Mouse (Mus musculus): Measurements from ENCODE around the gene Hydin.

Hydin gene

GRCm38 (mm10) chr8:110266741-110267140, at the start of gene Hydin:
TSS of gene Hydin (plus strand) at chr8:110266977.
- in situ Hi-C loops (cut with MboI, MseI): no loop called here

DNA sequence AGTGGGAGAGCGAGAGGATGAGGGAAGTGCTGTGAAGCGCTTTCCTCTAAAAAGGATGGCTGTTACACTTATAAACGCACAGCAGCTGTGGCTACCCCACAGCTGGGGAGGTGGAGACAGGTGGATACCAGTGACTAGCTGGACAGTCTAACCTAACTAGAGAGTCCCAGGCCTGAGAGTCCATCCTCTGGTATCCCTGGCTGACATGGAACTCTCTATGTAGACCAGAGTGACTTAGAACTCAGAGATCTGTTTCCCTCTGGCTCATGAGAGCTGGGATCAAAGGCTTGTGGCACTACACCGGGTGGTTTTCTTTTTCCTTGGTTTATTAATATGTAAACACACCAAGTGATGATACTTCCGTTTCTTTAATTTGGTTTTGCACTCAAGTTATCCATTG, 49.6 kb upstream of the Hydin start:
- in situ Hi-C loops (cut with MboI, MseI): loop anchor here (5.0 kb wide), 1 partner anchor 620 kb away; no protein-coding TSS in a partner anchor

DNA sequence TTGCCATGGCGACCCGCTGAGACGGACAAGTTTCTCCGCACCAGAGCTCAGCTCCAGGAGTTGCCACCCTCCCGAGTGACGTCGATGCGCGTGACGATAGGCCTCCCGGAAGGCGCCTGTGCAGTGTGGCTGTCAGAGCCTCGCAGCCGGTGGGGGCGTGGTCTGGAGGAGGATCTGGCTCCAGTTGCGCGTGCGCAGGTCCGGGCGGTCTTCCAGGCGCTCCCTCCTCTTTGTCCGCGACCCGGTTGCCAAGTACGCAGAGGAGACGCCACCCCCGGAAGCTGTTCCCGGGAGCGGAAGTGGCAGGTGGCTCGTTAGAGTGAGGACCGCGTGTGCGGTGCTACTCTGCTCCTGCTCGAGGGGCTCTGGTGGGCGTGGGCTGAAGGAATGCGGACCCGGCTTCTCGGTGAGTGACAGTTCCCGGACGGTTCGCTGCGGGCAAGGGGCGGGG, 49.1 kb upstream of the Hydin start:
- in situ Hi-C loops (cut with MboI, MseI): loop anchor here (5.0 kb wide), 1 partner anchor 620 kb away; no protein-coding TSS in a partner anchor

- in situ Hi-C loops (cut with MboI, MseI): loop anchor here (5.0 kb wide), 1 partner anchor 621 kb away; no protein-coding TSS in a partner anchor
Measured at GRCm38 (mm10) chr8:110218511-110218910, 48.3 kb upstream of the Hydin start.

GRCm38 (mm10) chr8:110220936-110221335, 45.8 kb upstream of the Hydin start:
- in situ Hi-C loops (cut with MboI, MseI): loop anchor here (10.0 kb wide), 1 partner anchor 1326 kb away; no protein-coding TSS in a partner anchor

DNA sequence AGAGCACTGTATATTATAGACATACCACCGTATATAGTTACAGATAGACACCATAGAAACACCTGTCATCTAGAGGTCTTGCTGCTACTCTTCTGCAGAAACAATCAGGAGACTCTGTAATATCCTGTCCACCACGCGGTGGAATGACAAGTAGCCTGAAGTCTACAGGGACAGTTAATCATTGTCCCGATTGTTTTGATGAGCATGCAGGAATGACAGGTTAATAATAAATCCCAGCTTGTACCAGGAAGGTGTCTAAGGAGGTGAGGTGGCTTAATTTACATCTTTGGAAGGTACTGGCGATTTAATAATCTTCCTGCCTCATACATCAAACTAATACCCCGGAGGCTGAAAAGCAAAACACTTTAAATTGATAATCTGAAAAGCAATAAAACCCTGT, 36.0 kb upstream of the Hydin start:
- in situ Hi-C loops (cut with MboI, MseI): no loop called here

DNA sequence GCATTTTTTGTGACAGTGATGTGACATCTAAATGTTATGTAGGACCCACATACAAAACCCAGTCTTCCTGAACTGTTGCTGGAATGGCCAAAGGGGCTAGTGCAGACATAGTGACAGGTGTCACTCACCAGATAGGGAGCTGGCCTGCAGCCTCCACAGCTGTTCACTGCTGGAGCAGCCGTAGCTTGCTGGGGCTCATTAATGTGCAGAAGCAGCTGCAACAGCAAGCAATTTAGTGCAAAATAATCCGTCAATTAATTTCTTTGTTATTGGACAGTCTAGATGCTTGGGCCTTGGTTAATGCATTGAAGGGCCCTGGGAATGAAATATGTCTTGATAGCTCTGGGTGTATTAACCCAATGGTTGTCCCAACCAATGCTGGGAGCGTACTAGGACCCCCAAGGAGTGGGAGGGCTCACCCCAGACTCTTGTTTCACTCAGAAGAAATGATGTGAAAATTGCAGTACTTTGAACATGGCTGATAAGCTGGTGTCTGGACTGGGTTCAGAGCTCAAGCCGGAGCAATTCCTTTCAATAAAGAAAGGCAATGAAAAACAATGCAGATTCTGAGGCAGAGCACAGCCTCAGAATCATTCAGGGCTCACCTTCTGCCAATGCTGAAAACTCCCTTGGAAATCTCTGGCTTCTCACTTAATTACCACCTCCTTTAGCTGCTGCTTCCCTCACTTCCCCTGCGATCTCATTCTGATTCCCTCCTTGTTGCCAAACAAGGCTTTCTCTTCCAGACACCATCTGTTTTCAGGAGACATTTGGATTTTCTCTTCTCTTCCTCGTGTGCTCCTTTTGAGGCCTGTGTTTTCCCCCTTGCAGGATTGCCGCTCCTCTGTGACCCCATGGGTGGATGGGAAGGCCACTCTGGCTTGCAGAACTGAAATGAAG, 24.2 kb upstream of the Hydin start:
- in situ Hi-C loops (cut with MboI, MseI): no loop called here

DNA sequence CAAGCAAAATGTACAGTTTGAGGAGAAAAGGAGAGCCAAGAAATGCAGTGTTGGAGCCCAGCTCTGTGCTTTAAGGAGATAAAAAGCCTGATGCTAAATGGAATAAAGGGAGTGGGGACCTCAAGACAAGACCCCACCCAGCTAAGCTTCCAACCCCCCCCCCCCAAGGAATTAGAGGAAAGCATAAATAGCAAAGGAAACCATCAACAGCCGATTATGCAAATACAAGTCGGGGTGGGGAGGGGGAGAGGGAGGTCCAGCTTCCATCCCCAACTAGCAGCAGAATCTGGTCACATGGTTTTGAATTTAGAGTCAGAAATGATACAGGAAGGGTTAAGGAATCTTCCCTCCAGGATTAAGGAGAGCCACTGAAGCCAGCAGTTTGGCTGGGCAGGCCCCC, 22.2 kb upstream of the Hydin start:
- in situ Hi-C loops (cut with MboI, MseI): no loop called here

DNA sequence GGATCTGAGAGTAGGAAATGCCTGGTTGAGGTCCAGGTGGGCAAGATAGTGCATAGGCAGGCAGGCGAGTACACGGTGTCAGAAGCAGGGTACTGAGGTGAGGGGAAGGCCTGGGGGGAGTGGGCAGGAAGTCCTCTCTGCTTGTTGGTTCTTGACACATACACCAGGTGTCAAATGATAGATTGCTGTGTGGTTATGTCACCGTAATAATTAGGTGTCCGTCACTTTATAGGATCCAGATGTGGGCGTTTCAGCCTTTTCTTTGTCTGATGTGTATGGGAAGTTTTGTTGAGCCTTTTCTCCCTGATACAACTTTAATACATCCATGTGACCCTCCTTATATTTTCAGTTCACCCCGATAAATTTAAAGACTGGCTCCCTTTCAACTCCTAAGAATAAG, 19.5 kb upstream of the Hydin start:
- in situ Hi-C loops (cut with MboI, MseI): no loop called here

- in situ Hi-C loops (cut with MboI, MseI): no loop called here
Measured at GRCm38 (mm10) chr8:110253986-110254385, 12.8 kb upstream of the Hydin start.

DNA sequence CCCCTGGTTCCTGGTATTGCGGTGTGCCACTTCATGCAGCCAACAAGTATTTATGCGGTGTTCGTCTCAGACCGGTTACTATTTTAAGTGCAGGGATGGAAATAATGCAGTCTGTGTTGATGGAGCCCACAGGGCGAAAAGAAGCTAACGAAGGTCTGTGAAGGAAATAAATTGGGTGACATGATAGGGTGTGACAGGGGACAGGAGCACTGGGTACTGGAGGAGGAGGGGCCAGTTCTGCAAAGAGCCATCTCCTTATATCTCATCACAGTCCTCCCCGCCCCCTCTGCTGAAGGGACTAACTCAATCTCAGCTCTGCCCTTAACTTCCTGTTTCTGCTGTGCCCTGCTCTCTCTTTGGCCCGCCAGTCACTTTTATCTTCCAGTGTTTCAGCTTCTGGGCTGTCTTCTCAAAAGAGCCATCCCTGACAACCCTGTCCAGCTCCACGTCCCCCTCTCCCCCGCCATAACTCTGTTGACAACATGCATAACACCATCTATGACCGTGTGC, 926 bp upstream of the Hydin start:
- in situ Hi-C loops (cut with MboI, MseI): no loop called here

DNA sequence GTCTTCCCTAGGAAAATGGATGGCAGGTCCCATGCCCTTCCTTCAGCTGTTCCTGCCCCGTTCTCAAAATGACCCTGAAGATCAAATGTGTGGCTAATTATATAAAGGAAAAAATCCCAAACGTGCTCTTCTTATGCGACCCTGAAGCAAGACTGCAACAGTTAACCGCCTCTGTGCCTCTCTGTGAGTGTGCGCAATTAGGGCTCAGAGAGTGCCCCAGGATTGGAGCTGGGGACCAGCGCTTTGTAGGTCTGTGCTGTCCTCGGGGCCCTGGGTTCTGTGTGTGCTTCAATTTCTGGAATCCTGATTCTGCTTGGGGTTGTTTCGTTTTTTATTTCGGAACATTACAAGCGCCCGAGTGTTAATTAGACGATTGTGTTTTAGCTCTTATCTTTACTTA, 491 bp downstream of the Hydin start:
- in situ Hi-C loops (cut with MboI, MseI): no loop called here

GRCm38 (mm10) chr8:110270659-110271058, 3.9 kb downstream of the Hydin start:
- in situ Hi-C loops (cut with MboI, MseI): no loop called here

- in situ Hi-C loops (cut with MboI, MseI): no loop called here
Measured at GRCm38 (mm10) chr8:110273394-110273793, 6.6 kb downstream of the Hydin start.

DNA sequence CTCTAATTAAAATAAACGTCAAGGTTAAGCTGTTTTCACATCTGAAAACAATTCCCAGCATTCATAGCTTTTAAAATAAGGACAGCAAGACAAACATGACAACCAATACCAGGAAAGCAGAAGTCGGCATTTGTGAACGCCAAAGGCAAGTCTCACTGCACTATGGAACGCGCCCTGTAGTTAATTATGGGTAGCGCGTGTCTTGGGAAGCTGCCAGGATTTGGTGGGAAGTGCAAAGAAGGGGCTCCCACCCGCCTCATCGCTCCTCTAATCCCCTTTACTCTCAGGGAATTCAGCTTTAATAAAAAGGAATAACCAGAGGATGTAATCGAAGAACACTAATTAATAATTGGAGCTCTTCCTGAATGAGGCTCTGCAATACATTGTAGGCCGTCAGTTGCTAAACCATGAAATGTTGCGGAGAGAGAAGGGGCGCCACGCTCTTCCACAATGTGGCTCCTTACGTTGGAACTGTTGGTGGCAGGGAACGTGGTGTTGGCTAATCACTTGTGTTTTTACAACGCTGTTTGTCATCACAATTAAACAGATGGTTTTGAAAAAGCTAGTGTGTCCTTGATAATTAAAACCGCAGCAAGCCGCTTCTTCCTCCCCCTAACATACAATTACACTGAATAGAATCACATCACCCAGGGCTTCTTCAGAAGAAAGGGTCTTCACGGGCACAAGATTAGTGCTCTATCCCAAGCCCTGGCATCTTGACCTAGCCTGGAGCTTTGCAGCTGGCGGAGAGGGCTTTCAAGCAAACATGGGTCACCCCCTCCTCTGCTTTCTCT, 8.9 kb downstream of the Hydin start:
- in situ Hi-C loops (cut with MboI, MseI): no loop called here

DNA sequence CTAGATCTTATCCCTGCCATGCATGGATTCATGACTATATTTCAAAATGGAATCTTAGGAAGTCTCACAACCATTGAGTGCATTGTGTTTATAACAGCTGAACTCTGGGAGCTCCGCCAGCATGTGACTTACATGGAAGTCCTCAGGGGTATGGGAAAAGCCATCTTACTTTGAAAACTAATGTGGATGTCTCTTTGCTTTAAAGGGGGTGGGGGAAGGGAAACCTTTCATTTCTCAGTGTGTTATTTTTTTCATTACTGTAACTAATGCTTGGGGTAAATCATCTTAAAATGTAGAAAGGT, 9.4 kb downstream of the Hydin start:
- in situ Hi-C loops (cut with MboI, MseI): no loop called here

DNA sequence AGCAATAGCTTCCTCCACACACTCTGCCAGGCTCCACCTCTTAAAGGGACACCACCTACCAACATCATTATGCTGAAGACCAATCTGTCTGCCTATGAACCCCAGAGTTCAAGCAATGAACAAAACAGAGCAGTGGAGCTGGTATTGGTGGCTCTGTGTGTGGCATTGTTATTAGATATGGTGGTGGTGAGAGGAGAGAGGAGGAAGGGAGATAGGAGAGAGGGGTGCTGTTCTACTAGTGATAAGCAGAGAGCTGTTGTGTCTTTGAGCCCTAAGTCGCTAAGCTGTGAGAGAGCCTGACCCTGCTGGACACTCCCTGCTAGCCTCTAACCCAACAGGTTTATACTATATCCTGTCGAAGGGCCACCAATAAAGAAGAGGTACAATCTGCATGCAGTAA, 45.9 kb downstream of the Hydin start:
- in situ Hi-C loops (cut with MboI, MseI): no loop called here

GRCm38 (mm10) chr8:110315826-110316225, 49.0 kb downstream of the Hydin start:
- in situ Hi-C loops (cut with MboI, MseI): no loop called here

DNA sequence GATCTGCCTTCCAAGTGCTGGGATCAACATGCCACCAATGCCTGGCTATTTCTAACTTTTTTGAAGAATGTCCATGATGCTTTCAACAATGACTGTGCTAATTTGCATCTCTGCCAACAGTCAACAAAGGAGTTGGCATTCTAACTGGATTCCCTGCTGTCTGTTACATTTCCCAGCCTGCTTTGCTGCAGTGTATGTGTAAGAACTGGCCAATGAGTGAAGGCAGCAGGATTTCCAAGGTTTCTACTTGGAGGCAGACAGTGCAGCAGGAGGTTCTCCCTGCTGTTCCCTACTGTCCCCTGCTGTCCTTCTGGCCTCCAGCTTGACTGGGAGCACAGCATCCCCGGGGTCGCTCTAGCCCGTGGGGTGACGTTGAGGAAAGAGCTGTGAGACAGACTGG, 52.8 kb downstream of the Hydin start:
- in situ Hi-C loops (cut with MboI, MseI): no loop called here

GRCm38 (mm10) chr8:110321446-110321845, 54.7 kb downstream of the Hydin start:
- in situ Hi-C loops (cut with MboI, MseI): loop anchor here (10.0 kb wide), 1 partner anchor 1527 kb away; no protein-coding TSS in a partner anchor

DNA sequence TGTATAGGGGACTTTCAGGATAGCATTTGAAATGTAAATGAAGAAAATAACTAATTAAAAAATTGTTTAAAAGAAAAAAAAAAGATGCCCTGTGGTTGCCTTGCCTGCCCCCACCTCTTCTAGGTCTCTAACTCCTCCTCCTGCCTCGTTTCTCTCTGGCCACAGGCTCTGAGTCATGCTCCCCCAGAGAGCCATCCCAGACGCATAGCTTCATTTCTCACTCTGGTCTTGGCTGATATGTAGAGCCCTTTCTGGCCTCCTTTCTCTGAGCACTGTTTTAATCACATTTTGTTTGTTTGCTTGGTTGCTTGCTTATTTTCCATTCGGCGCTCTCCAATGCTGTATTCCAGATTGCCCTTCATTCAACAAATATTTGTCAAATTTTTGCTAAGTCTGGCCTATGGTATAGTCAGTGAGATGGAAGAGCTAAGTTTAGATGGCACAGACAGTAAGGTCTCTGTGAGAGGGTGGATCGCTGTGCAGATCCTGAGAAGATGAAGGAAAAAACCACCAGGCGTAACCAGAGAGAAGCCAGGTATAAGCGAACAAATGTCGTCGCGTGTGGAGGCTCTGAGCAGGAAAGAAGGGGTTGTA, 57.3 kb downstream of the Hydin start:
- in situ Hi-C loops (cut with MboI, MseI): loop anchor here (10.0 kb wide), 1 partner anchor 1529 kb away; no protein-coding TSS in a partner anchor

DNA sequence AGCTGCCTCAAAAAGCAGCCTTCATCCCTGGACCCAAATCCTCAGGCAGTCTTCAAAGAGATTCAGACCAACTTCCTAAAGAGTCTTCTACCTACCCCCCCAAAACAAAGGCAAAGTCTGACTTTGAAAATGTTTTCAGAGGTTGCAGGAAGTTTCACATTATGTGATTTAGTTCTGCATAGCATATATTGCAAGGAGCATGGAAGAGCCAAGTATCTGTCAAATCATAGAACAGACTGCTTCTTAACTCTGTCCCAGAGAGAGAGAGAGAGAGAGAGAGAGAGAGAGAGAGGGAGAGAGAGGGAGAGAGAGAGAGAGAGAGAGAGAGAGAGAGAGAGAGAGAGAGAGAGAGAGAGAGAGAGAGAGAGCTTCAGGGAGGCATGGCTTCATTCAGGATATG, 60.3 kb downstream of the Hydin start:
- in situ Hi-C loops (cut with MboI, MseI): loop anchor here (10.0 kb wide), 1 partner anchor 1532 kb away; no protein-coding TSS in a partner anchor
